Mouse (Mus musculus) lung, adult 2 months (tissue): ENCODE data around the gene Cemip2.

Experiments
- CTCF ChIP-seq: fragments of 200-500 bp; IDR thresholded peaks from 2 replicates; pipeline ENCODE4 v1.5.1; 2011; ENCODE audit warnings: mild to moderate bottlenecking, low read length, control low read depth; ENCODE audit not compliant: insufficient read depth
- POLR2A ChIP-seq: fragments of 200-500 bp; IDR thresholded peaks from 2 replicates; pipeline ENCODE4 v1.6.1; 2011; ENCODE audit warnings: low read depth, mild to moderate bottlenecking, control low read depth, low read length, borderline replicate concordance; ENCODE audit errors: extremely low read depth

- no peak for TF ChIP-seq CTCF
- TF ChIP-seq POLR2A, result no peak
Measured at GRCm38 (mm10) chr19:21862991-21863931, 85.1 kb downstream of the Cemip2 start.
